Mouse (Mus musculus) adrenal gland, postnatal 25 days (tissue): ENCODE results near the gene Spag5. TPM values are rescaled to one million over a fixed set of nuclear protein-coding genes. Genes with fewer than 3 reads are reported as not detected.
"Not testable (repeated sequence)": the region's sequence is repeated elsewhere in the genome, so short reads cannot be mapped to it uniquely, and the experiment has no call there.

Experiments
- DNase-seq: peaks from one replicate; pipeline ENCODE4 v3.0.0; 2021; ENCODE audit warnings: mixed read lengths
- long read RNA-seq: library from polyadenylated mRNA; stranded (forward); transcript quantifications from one replicate; pipeline ENCODE4 v2.0.0, GENCODE M21; 2021
- total RNA-seq: library from RNA; stranded (reverse); gene quantifications from 2 replicates; pipeline ENCODE4 v1.2.3, GENCODE M21; 2021

The Spag5 gene
- 9.5 and 10.7 TPM in 2 replicates for total RNA-seq
- long read RNA-seq, partial matches to known transcripts: 1 of 3 reads
- long read RNA-seq, other reads (novel, unspliced or antisense): 0 of 3 reads

DNA sequence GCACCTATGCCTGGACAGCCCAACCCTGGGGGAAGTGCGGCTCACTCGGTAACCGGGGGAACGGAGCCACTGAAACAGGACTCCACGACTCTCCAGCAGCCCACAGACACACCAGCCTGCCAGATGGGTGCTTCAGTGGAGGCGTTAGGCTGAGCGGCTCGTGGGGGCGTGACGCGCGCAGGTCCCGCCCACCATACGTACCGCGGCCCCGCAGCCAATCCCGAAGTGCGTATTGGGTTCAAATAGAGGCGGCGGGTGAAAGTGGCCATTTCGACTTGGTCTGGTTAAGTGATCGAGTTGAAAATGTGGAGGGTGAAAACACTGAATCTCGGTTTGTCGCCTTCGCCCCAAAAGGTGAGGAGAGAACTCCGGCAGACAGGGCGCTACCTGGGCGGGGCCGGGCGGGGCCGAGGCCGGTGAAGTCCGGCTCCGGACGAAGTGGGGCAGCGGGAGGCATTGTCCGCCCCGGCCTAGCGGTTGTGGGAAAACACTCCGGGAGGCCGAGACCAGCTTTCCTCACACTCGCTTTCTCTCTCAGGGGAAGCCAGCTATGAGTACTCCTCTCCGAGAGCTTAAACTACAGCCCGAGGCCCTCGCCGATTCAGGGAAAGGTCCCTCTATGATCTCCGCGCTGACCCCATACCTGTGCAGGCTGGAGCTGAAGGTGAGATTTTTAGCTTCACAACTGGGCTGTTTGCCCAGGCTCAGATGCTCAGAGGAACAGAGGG is at the start of gene Spag5:
Gene Spag5 (plus strand): TSS at position 173 of the 728 bp plus-strand sequence.
- DNase-seq: peak; percentile 89

DNA sequence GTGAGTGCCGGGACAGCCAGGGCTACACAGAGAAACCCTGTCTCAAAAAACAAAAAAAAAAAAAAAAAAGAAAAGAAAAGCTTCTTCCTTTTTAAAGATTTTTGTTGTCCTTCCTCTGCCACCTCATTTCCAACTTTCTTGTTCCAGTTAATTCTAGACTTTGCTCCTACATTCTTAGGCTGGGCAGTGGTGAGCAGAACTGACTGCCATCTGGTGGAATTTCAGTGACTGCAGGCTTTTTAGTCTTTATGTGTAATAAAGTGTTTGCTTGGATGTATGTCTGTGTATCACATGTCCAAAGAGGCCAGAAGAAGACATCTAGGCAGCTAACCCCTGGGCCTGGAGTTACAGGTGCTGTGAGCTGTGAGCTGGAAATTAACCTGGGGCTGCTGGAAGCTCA is 44.7 kb upstream of the Spag5 start:
- DNase-seq: no peak

DNA sequence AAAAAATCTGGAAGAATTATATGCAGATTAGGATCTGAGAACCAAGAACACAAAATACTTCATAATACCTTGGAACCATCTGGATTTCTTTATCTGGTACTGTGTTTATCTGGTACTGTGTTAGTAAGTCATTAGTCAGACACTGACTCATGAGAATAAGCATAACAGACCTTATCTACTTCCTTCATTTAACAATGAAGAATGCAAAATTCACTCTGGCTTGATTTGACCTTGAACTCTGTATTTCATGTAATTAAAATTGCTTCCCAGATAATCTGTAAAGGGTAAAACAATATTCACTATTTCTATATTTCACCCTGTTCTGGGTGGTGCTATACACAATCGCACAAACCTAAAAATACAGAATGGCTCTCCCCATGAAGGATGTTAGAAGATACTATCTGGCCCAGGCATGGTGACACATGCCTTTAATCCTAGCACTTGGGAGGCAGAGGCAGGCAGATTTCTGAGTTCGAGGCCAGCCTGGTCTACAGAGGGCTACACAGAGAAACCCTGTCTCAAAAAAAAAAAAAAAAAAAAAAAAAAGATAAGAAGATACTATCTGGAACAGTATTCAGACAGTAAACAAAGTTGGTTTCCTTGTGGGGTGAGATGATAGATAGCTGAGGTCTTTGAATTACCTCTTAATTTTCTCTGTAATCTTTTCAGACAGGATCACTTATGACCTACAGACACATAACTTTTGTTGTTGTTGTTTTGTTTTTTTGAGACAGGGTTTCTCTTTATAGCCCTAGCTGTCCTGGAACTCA is 40.7 kb upstream of the Spag5 start:
- DNase-seq: no peak

DNA sequence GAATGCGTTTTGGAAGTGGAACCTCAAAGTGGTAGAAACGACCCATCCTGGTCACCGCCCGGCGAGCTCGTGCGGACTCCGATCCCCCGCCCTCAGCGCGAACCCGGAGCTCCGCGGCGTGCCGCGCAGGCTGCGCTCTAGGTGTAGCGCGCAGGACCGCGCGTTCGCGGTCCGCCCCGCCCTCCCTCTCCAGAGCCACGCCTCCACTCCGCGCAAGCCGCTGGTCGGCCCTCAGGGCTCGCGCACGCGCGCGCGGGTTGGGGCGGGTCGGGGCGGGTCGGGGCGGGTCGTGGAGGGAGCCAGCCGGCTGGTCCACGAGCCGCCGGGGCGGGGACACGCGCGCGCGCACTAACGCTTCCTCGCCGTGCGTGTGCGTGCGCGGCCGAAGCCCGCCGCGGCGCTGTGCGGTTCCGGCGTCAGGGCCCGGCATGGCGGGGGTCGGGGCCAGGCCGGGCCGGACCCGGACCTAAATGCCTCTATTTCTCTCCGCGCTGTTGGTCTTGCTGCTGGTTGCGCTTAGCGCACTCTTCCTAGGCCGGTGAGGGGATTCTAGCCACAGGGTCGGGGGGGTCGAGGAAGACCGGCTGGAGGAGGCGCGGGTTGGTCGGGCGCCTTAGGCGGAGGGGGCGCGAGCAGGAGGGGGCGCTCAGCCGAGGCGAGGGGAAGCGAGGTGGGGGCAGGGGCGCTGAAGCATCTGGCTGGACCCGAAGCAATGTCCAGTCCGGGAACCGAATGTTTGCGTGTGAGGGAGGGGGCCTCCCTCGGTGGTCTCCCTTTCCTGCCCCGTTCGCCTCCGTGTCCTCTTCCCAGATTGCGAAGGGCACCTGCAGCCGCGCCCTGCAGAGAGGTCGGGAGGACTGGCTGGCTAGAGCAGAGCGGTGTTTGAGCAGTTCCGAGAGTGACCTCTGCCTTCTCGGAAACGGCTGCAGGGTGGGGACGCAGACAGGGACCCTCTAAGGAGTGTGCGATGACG is 39.7 kb upstream of the Spag5 start, which contains the start of gene 2610507B11Rik:
Gene 2610507B11Rik (plus strand): TSS at position 373 of the 973 bp plus-strand sequence.
- DNase-seq: peak; percentile 95

DNA sequence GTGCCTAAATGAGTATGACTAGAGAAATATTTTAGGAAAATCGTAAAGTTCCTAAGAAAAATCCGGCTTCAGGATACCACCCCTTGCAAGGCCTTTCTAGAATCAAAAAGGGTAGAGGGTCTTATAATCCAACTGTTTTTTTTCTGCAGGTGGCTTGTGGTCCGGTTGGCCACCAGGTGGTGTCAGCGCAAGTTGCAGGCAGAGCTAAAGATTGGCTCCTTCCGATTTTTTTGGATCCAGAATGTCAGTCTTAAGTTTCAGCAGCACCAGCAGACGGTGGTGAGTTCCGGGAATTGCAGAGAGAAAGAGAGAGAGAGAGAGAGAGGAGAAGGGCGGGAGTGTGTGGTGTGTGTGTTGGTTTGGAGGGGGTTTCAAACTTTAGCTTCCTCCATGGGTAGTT is 38.8 kb upstream of the Spag5 start:
- DNase-seq: peak; percentile 38

DNA sequence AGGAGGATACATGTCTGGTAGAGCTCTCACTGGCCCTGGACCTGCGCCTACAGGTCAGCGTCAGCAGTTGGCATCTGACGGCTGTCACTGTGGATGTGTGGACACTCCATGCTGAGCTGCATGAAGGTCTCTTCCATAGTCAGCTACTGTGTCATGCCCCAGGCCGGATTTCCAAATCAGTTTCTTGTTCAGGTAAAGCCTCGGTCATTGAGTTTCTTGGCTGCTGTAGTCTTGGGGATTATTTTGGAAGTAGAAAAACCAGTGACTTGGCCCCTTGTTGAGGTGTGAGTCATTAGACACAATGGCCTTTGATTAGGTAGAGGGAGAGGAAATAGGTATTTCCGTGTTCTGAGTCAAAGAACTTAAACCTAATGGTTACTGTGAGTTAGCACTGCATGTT is 35.8 kb upstream of the Spag5 start:
- no peak for DNase-seq

DNA sequence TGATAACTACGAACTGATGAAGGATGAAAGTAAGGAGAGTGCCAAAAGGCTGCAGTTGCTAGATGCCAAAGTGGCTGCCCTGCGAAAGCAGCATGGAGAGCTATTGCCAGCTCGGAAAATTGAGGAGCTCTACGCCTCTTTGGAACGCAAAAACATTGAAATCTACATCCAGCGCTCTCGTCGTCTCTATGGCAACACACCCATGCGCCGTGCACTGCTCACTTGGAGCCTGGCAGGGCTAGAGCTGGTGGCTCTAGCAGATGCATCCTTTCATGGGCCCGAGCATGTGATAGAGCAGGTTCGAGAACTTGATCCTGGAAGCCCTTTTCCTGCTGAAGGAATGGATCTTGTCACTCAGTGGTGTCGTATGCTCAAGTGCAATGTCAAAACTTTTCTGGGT is 29.3 kb upstream of the Spag5 start:
- DNase-seq: no peak

DNA sequence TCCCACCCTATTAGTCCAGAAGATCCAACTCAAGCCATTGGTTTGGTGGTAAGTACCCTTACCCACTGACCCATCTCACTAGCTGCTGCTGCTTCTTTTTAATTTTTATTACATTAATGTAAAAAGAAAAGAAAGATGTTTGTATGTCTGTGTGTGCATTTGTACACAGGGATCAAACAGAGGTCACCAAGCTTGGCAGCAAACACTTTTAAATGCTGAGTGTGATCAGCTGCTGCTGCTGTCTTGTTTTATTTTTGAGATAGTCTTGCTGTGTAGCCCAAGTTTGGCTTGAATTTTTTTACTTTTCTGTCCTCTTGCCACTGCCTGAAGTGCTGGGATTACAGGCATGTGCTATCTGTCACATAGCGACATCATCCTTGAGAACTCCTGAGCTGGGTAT is 25.7 kb upstream of the Spag5 start:
- DNase-seq: no peak

DNA sequence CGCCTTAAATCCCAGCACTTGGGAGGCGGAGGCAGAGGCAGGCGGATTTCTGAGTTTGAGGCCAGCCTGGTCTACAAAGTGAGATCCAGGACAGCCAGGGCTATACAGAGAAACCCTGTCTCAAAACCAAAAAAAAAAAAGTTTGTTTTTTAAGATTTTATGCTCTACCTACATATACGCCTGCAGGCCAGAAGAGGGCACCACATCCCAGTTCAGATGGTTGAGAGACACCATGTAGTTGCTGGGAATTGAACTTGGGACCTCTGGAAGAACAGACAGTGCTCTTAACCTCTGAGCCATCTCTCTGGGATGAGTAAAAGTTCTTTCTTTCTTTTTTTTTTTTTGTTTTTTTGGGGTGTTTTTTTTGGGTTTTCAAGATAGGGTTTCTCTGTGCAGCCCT is 25.2 kb upstream of the Spag5 start:
- DNase-seq: not testable (repeated sequence)

DNA sequence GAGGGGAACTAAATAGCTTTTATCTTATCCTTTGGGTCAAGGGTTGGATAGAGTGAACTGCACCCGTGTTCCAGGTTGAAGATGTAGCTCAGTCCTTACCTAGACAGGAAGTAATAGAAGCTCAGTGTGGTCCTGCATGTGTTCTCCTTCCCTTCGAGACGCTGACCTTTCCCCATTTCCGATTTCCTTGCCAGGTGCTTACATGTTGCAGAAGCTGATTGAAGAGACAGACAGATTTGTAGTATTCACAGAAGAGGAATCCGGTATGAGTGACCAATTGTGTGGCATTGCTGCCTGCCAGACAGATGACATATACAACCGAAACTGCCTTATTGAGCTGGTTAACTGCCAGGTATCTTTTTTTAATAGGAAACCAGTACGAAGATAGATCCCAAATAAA is 22.5 kb upstream of the Spag5 start:
- DNase-seq: no peak

DNA sequence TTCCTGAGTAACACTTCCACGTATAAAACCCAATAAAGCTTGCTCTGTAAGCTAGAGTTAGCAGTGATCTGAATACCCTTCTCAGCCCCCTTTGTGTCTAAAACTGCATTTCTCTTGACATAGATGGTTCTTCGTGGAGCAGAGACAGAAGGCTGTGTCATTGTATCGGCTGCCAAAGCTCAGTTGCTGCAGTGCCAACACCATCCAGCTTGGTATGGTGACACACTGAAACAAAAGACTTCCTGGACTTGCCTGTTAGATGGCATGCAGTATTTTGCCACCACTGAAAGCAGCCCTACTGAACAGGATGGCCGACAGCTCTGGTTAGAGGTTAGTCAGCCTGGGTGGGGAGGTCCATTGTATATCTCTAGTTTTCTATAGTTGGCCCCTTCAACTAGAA is 21.7 kb upstream of the Spag5 start:
- DNase-seq: no peak

DNA sequence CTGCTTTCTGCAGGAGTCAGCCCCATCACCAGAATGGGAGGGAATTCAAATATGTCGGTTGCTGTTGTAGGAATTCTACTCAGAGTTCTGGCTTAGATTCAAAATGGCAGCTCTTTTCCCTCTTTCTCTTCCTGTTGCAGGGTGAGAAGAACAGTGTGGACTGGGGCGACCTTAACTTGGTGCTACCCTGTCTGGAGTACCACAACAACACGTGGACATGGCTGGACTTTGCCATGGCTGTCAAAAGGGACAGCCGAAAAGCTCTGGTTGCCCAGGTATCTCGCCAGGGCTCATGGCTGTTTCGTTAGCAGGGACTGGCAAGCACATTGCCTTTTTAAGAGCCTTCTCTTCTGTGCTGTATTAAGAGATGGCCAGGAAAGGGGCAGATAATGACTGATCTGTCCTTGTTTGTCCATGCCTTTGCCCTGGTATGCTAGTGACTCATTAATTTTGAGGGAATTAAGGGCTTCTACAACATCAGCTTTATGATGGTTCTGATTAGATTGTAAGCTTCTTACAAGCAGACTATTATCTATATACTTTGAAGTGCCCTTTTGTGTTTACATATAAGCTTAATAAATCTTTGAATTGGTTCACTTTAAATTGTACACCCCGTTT is 12.1 kb upstream of the Spag5 start:
- DNase-seq: no peak

DNA sequence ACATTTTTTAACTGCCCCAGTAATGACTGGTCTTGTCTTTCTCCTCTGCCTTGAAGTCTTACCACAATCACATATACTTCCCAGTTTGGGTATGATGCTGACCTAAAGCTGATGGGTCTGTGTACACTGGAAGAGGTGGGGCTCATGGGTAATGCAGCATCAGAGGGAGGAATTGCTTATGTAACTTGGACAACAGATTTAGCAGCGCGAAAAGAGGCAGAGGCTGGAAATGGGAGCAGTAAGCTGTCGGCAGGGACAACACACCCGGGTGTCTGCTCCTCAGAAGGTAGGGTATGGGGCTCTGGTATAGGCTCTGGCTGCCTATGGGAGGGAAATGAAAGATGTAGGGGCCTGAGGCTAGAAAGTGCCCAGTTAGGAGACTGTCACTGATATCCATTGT is 10.7 kb upstream of the Spag5 start, which contains the start of gene BC030499:
Gene BC030499 (plus strand): TSS at position 188 of the 400 bp plus-strand sequence.
- no peak for DNase-seq

DNA sequence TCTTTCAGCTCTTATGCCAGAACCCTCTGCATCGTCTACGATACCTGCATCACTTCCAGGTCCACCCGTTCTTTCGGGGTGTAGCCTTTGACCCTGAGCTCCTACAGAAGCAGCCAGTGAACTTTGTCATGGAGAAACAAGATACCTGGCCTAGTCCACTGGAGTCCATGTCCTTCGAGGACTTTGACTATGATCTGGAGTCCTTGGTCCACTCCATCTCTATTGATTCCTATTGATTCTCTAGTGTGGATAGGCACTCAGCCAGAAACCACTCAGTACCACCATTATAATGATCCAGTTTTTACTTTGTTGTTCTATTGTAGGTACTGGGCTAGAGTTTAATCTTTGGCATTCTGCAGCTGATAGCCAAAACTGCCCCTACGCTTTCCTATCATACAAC is 6.7 kb upstream of the Spag5 start:
- DNase-seq: no peak

DNA sequence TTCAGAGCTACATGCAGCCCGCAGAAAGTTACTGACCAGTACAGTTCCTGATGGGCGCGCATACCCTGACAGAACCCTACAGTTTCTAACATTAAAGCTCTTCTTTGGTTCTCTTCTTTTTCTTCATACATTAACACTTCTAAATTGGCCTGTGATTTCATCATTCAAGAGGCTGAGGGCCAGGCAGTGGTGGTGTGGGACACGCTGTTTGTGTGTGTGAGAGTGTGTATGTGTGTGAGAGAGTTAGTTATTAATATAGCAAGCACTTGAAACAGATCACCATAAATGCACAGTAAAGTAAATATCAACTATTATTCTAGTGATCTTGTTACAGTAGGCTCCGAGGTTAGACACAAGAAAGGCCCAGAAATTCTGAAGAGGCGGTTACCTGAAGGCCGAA is 412 bp upstream of the Spag5 start:
- no peak for DNase-seq

DNA sequence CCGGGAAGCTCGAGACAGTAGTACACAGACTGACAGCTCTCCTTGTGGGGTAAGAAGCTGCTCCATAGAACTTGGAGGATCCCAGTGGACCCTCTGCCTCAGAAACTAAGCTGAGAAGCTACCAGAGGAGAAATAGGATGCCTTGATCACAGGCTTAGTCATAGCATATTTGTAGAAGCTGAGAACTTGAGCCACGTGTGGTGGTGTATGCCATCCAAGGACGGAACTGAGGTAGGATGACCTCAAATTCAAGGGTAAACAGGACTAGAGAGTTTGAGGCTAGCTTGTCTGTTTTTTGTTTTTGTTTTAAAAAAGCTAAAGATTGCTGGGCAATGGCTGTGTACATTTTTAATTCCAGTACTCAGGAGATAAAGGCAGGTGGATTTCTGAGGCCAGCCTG is 3.9 kb downstream of the Spag5 start:
- no peak for DNase-seq

DNA sequence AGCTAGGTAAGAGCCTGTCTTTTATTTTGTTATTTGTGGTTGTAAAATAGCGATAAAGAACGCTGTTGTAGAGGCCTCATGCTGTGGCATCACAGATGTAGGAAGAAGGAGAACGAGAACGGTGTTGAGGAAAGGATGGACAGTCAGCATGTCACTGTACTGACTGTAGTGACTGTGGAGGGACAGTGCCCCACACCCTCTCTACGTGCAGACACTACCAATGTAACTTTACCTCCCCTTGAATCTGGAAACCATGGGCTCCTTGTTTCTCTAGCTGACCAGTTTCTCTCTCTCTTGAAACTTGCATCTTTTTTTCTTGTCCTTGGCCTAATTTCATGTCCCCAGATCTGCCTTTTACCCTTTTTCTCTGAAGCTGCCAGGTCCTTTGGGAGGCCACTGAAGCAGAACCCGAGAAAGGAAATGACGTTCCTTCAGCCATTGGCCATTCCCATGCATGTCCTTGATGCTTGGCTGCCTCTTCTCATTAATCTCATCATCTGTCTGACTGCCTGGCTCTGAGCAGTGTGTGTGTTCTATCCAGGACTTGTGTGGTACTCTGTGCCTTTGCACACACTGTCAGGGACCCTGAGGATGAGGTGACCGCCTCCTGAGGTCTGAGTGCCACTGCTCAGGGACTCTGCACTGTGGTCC is 9.7 kb downstream of the Spag5 start:
- DNase-seq: no peak

DNA sequence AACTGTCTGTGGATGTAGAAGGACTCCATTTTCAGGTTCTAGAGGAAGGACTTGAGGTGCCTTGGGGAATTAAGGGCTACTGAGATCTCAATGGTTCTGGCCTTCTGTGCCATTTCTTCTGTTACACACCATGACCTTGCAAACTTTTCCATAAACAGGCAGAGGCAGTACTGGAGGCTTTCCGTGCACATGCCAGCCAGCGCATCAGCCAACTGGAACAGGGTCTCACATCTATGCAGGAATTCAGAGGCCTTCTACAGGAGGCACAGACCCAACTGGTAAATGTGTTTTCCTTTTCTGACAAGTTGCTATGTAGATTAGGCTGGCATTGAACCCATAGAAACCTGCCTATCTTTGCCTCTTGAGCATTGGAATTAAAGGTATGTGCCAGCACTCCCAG is 12.3 kb downstream of the Spag5 start:
- DNase-seq: no peak

DNA sequence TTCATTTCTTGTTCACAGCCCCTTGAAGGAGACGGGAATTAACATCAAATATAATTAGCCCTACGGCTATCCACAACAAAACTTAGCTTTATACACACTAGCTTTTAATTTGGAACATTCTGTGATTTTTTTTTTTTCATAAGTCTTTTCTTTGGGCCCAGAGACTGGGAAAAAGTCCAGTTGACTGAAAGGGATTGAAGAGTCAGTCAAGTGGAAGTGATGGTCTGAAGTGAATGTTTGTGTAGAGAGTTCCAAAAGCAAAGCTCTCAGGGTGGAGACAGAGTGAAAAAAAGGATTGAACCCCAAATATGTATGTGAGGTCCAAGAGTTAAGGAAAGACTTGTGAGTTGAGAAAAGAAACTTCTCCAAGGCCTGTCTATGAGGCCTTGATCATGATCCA is 17.1 kb downstream of the Spag5 start:
- DNase-seq: no peak

DNA sequence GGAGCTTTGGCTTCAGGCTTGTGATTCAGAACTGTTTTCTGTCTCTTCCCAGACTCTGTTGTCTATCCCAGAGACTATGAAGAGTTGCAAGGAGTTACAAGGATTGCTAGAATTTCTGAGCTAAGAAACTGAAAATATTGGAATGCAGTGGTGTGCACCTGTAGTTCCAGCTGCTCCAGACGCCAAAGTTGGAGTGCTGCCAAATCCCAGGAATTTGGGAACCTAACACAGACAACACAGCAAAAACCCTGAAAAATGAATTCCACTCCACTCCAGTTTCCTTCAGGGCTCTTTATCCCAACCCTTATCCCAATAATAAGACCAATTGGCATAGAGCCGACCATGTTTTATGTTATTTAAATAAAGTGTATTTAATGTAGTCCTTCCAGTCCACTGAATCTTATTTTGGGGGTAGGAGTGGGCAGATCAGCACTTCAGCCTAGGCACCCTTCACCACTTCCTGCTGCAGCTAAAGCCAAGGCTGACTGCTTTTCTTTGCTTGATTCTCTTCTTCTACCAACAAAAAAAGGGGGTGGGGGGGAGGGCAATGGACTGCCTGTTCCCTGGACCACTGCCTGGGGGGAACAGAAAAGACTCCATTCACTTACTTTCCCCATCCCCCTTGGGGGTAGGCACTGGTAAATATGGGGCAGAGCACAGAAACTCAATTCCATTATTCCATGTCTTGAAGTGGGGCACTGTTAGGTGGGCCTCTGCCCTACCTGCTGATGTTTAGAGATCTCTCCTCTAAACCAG is 20.9 kb downstream of the Spag5 start:
- DNase-seq: no peak

DNA sequence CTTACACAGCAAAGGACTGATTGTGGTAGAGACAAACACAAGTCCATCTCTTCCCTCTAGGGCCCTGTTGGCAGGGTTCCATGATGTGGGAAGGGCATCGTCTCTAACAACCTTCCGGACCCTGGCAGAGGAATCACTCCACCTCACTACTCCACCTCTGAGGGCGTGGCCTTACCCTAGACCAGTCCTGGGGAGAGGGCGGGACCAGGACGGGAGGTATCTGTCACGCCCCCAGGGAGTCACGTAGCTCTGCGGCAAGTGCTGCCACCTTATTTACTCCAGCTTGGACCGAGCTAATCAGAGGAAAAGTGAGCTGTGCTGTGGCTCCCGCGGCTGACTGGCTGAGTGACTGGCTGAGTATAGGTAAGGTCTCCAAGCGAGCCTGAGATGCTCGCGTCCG is 21.5 kb downstream of the Spag5 start, which contains the start of gene Aldoc:
Gene Aldoc (plus strand): TSS at position 109 of the 400 bp plus-strand sequence.
- DNase-seq: peak; percentile 81
